Mouse (Mus musculus) CD4-positive naive resting alpha-beta T cell, adult 57 days (primary cell): ENCODE results near the gene Atic. TPM values are rescaled to one million over a fixed set of nuclear protein-coding genes. Genes with fewer than 3 reads are reported as not detected.

Experiments used
- total RNA-seq: library from RNA; stranded (reverse); gene quantifications from one replicate; pipeline ENCODE4 v1.2.4, GENCODE M21; 2023

Atic gene
- total RNA-seq, result 70.8 TPM

DNA sequence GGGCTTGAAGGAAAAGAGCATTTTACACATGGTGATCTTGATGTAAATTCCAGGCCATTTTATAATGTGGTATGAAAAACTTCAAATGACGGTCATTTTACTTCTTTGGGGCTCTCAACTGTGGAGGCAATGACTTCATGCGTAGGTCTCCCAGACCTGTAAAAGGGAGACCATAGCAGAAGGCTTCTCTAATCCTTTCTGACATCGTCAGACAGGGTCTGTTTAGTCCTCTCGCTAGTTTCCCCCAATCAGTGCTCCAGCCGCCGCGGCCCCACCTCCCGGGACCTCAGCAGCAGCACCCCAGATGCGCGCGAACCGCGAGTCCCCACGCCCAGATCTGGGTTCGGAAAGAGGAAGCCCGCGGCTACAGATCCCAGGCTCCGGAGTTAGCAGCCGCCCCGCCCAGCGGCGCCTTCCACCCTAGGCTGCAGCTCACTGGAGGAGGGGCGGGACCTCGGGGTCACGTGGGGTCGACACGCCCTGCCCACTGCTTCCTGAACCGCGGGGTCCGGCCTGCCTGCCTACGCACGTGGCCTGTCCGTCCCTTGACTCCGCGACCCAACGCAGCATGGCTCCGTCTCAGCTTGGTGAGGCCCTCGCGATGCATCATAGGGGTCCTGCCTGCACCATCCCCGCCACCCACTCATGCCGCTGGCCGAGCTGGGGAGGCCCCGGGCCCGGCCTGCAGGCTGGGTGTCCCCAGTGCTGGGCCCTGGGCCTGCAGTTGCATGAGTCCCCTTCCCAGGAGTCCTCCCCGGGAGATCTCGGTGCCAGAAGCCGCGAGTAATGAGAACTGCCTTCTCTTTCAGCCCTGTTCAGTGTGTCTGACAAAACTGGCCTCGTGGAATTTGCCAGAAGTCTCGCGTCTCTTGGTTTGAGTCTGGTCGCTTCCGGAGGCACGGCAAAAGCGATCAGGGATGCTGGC, at the start of gene Atic:
TSS of gene Atic (plus strand) at position 463 of the 925 bp plus-strand sequence.

Other genes with a start within 250 kb of the Atic start
- not detected for gene Abca12, start 142.2 kb upstream of the Atic start, total RNA-seq
- gene Fn1, start 96.0 kb downstream of the Atic start, total RNA-seq, result 1.8 TPM